Mouse (Mus musculus): ENCODE data around the gene Rps7.

Gene Rps7

DNA sequence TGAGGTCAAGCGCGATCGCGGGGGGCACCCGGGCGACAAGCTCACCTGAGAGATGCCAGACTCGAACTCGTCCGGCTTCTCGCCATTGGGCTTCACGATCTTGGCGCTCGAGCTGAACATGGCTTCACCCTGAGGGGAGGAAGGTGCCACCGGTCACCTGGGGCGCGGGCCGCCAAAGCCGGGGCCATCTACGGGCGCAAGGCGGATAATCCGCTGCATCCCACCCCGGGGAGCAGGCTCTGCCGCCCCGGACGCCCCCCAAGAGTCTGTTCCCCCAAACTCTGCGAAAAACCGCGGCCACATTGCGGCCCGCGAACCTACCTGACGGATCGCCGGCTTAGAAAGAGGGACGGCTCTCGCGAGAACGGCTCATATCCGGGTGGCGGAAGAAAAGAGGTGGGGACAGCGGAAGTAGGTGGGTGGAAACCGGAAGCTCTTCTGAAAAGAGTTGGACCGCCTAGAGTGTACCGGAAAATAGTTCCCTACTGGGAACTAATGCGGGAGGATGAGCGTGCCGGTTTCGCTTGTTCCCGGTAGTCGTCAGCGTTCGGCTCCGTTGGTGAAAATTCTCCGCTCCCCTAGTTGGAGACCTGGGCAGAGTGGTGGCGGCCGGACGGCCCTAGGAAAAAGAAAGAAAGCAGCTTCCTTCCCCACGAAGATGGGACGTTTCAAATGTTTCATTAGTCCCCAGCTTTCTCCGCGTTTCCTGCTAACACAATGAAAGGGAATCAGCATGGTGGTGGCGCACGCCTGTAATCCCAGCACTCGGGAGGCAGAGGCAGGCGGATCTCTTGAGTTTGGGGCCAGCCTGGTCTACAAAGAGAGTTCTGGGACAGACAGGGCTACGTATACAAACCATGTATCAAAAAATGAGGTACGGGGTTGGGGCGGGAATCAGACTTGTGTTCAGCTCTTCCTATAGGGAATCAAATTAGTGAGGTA lies at the start of gene Rps7:
TSS of gene Rps7 (minus strand) at position 419 of the 942 bp plus-strand sequence.
- DNase-seq (ENCODE audit: low spot score in 2 of 2): peak; percentile 92 to 94

DNA sequence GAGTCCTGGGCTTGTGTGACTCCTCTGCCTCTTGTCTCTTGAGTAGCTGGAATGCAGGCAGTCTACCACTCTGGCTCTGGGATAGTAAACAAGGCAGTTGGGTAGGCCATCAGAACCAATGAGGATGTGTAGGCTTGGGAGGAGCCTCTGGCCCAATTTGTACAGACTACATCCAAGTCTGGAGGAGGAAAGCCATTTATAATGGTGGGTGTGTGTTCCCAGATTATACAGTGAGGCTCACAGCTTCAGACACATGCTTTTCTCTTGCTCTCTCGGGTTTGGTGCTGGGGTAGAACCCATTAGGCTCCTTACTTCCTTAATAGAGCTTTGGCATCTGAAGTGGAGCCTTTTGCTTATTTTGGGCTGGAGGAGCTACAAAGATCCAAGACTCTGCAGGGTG lies 48.9 kb upstream of the Rps7 start:
- no peak for DNase-seq (ENCODE audit: low spot score in 2 of 2)

DNA sequence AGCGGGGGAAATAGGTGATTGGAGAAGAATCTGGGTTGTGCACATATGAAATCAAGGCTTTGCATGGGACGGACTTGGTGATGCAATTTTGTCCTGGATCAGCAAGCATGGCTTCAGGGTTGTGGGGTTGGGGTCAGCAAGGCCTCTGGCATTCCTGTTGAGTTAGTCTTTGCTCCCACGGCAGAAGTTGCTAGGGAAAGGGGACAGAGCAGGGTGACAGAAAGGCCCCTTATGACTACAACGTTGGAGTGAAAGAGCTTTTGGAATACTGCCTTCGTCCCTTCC lies 40.1 kb upstream of the Rps7 start:
- no peak for DNase-seq (ENCODE audit: low spot score in 2 of 2)

DNA sequence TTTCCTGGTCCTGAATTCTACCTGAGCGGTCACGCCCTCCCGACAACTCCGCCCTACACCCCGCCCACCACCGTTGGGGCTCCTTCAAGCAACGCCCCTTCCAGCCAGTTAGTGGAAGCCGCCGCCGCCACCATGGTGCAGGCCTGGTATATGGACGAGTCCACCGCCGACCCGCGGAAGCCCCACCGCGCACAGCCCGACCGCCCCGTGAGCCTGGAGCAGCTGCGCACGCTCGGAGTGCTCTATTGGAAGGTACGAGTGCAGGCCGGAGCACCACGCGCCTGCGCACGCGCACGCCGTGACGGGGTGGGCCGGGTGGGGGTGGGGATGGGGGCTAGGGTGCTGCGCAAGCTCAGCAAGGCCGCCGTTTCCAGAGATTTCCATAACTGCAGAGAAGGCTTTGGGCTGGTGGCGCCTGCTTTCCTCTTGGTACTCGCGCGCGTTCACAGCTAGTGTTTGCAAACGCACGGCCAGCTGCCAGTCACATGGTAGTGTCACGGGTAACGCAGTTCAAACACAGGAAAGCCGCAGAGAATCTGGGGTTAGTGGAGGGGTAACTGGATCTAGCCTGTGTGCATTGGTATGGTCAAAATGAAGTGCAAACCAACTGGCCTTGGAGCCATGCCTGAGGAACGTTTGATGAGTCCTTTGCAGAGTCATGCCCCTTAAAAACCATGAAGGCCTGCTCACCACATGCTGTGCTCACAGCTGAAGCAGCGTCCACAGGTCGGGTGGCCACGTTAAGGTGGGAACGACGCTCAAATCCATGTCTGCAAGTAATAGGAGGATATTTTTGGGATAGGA lies 39.6 kb upstream of the Rps7 start, which contains the start of gene Adi1:
TSS of gene Adi1 (plus strand) at position 111 of the 804 bp plus-strand sequence.
- peak; percentile 79 to 84 for DNase-seq (ENCODE audit: low spot score in 2 of 2)

DNA sequence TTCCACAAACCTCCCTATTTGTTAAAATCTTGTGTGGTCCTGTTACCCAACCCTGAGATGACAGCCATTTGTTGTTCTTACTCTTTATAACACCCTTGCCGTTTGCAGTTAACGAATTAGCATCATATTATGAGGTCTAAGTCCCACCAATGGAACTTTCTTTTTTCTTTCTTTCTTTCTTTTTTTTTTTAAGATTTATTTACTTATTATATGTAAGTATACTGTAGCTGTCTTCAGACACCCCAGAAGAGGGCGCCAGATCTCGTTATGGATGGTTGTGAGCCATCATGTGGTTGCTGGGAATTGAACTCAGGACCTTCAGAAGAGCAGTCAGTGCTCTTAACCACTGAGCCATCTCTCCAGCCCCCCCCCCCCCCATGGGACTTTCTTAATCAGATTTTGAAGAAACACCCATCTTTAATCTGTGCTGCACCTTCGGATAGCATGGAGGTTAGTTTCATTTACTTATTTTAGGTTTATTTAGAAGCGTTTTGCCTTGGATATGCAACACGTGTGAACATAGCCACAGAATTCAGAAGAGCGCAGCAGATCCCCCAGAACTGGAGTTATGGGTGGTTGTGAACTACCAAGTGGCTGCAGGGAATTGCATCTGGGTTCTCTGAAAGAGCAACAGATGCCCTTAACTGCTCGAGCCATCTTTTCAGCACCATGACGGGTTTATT lies 38.4 kb upstream of the Rps7 start:
- DNase-seq (ENCODE audit: low spot score in 2 of 2): no peak

DNA sequence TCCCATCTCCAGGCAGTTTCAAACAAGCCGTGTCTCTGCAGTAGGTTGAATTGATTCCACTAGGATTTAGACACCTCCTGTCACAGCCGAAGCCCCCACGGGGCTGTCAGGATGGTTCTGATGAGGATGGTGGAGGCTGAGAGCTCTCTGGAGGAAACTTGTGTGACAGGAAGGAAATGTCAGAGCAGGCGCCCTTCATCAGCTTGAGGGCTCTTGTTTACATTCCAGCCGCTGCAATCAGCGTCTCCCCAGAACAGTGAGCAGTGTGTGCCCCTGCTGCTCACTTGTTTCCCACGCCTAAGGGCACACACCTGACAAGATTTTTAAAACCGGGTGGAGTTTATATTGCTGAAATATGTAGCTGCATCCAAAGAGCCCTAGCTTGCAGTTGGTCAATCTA lies 31.5 kb upstream of the Rps7 start:
- no peak for DNase-seq (ENCODE audit: low spot score in 2 of 2)

DNA sequence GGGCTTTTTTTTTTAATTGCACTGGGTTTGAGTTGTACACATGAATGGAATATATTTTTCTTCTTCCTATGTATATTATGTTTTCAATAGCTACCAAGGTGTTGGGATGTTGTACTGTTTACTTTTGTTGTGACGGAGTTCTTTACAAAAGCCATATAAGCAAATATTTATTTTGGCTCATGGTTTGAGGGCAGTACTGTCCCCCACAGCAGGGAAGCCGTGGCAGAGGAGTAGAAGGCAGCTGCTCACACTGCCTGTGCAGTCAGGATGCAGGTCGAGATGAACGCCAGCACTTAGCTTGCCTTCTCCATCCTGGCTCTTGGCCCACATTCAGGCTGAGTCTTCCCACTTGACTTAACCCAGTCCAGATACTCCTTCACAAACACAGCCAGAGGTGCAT lies 31.0 kb upstream of the Rps7 start:
- DNase-seq (ENCODE audit: low spot score in 2 of 2): no peak

DNA sequence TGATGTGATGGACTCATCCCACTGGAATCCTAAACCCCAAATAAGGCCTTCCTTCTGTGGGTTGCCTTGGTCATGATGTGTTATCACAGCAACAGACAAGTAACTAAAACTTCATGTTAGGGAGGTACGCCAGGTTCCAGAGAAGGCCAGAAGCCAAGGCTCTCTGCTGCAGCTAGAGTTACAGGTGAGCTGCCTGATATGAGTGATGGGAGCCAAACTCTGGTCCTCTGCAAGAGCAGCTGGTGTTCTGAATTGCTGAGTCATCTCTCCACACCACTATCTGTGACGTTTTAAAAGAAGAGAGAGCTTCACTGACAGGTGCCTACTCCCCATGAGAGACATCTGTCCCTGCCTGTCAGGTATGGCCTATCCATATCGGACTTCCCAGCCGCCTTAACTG lies 26.9 kb upstream of the Rps7 start:
- no peak for DNase-seq (ENCODE audit: low spot score in 2 of 2)

DNA sequence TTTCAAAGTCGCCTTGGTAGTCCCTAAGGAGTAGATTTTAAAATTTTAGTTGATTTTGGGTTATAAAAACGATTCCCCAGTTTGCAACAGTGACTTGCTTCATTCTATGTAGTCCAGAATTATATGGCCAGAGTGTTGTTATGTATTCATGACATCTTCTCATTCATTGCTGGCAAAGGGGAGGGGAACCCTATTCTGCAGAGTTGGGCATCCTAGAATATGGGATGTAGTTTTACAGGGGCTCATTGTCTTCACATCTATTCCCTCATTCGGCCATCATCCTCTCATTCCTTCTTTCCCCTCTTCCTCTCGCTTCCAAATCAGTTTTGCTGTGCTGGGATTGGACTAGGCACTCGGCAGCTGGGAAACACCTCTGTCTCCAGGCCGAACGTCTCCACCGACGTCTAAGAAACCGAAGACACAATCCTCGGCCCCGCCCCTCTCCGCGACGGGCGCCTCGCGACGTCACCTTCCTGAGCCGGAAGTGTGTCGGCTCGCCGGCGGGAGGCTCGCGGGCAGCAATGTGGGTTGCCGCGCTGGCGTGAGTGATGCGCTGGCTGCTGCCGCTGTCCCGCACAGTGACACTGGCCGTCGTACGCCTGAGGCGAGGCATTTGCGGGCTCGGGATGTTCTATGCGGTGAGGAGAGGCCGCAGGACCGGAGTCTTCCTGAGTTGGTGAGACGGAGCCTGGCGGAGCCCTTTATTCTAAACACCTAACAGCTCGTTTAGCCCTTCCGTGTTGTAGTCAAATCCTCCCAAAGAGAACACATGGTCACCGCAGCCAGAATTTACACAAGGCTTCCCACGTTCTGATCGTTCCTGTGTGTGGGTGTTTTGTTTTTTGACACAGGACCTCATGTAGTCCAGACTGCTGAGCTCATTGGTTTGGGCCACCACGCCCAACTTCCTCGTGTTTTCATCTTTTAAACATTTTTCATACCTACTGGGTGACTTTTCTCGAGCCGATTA lies 13.7 kb upstream of the Rps7 start, which contains the start of gene Rnaseh1:
TSS of gene Rnaseh1 (plus strand) at position 462 of the 970 bp plus-strand sequence.
- DNase-seq (ENCODE audit: low spot score in 2 of 2): peak; percentile 82 to 86

DNA sequence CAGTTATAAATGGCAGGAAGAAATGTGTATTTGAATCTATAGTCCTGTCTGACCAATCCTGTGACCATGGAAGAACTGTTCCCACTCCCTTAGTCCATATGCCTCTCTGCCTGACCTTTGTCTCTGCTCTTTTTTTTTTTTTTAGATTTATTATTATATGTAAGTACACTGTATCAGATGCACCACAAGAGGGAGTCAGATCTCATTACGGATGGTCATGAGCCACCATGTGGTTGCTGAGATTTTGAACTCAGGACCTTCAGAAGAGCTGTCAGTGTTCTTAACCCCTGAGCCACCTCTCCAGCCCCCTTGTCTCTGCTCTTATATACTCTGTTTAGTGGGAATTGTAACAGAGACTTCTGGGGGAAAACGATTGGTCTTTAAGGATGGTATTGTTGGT lies 3.0 kb upstream of the Rps7 start:
- DNase-seq (ENCODE audit: low spot score in 2 of 2): no peak

DNA sequence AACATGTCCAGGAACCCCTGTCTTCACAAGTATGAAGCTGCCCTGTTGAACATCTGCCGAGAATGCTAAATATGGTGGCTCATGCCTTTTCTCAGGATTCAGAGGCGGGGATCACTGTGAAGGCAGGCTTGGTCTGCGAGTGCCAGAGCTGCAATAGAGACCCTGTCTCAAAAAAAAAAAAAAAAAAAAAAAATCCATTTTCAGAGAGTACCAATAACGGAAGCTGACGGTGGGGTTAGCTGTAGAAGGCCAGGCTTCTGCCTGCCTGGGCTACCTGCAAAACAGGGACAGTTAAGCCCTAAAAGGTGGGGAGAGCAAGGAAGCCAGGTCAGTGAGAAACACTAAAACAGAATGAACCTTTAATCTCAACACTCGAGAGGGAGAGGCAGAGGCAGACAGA lies 790 bp upstream of the Rps7 start:
- no peak for DNase-seq (ENCODE audit: low spot score in 2 of 2)

DNA sequence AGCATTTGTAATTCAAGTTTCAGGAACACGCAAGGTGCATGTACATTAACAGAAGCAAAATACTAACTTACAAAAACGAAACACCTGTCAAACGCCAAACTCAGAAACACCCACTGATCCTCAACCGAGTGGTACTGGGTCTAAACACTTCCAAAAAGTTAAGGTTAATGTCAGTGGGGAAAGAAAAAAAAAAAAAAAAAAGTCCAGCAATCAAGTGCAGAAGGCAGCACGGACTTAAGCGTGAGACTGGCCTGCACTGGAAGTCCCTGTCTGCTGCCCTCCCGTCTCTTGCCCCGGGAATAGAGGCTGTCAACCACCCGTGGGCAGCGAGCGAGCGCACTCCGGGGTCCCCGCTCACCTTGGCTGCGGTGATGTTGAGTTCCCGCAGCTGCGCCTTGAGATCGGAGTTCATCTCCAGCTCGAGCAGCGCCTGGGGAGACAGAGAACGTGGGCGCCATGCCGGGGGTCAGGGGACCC lies 657 bp downstream of the Rps7 start:
- DNase-seq (ENCODE audit: low spot score in 2 of 2): no peak

DNA sequence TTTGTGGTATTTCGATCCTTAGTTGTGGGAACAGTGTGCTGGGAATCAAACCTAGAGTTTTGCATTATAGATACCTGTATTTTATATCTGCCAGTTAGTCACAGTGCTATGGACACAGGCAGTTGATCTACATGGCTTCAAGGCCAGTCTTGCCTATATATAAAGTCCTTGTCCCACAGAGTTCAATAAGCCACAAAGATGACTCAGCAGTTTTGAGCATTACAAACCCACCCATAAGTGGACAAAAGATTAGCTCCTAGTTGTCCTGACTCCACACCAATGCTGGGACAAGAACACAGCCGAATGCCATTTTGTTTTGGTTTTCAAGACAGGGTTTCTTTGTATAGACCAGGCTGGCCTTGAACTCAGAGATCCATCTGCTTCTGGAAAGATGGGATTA lies 7.3 kb downstream of the Rps7 start:
- no peak for DNase-seq (ENCODE audit: low spot score in 2 of 2)

DNA sequence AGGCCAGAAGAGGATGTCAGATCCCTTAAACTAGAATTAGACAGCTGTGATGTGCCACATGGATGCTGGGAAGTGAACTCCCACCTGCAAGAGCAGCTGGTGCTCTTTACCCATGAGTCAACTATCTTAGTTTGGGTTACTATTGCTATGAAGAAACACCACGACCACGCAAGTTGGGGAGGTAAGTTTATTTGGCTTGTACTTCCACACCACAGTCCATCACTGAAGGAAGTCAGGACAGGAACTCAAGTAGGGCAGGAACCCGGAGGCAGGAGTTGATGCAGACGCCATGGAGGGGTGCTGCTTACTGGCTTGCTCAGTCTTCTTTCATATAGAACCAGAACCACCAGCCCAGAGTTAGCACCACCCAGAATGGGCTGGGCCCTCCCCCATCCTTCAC lies 8.7 kb downstream of the Rps7 start:
- DNase-seq (ENCODE audit: low spot score in 2 of 2): no peak

DNA sequence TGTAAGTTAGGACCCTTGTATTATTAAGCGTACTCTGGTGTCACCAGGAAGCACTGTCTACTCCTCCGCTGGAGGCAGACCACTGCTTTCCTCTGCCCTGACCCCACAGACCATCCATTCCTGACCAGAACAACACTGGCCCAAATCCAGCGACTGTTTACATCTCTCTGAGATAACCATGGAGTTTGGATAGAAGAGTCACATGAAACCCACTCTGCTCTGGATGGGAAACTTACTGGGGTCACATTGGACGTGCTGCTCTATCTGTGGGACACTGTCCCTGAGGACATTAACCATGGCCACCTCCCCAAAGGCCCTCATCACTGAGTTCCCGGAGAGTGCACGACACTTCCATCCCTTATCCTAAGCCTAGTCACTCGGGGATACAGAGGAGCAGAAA lies 10.3 kb downstream of the Rps7 start:
- DNase-seq (ENCODE audit: low spot score in 2 of 2): peak; percentile 16 to 35

DNA sequence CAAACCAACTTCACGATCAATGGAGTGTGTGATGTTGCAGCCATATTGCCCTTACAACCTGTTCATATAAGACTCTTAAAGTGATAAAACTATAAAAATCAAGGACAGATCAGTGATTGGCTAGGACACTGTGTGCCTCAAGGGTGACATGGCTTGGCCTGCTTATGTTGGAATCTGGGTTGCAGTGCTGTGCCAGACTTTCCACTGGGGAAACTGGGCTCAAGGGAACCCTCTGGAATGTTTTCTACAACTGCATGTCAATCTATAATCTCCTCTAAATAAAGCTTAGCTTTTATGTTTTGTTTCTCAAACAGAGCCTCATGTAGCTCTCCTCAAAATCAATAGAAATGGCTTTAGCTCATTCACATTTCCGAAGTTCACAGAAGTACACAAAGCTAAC lies 11.5 kb downstream of the Rps7 start:
- DNase-seq (ENCODE audit: low spot score in 2 of 2): peak in 1 of 2 experiments; percentile 6

DNA sequence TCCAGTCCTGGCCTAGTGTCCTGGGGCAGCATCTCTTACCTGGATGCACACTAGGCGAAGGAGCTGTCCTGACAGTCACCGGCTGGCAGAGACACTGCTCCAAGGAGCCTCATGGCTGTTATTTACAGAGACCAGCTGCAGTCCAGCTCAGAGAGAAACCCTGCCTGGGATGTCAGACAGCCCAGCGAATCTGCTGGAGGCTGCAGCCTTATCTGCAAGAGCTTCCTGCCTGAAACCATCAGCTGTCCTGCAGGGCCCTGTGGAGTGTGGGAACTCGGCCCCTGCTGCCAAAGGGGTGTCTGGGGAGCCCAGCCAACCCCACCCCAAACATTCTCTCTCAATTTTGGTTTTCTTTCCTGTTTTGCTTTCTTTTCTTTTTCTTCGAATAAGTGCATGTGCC lies 12.6 kb downstream of the Rps7 start, which contains the start of gene Colec11:
TSS of gene Colec11 (minus strand) at position 183 of the 400 bp plus-strand sequence.
- peak; percentile 67 to 80 for DNase-seq (ENCODE audit: low spot score in 2 of 2)

DNA sequence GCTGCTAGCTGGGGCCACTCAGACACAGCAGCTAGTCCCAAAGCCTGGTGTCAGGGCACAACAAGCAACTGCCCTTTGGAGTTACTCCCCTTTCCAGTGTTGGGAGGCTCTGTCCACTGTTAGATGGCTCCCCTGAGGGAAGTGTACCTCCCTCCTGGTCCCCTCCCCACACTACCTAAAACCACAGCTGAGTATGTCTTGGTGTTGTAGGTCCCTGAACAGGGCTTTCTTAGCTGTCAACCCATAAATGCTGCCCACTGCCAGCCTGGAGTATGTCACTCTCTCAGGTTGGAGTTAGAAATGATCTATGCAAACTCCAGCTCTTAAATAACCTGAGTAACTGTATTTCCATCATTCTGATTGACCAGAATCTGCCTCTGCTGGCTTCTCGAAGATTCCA lies 13.1 kb downstream of the Rps7 start:
- DNase-seq (ENCODE audit: low spot score in 2 of 2): no peak

DNA sequence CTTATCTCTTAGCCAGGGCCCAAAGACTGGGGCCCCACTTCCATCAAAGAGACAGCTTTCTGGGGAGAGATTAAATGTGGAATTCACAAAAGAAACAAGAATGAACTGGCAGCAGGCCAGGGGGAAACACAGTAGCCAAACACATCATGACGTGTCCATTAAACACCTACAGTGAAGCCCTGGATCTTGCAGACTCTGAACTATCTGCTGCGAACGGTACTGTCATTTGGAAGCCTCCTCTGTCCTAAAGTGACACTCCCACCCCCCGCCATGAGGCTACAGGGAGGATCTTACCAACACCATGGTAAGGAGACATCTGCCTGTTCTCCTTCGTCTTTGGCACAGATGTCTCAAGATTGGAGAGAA lies 13.6 kb downstream of the Rps7 start:
- DNase-seq (ENCODE audit: low spot score in 2 of 2): peak in 1 of 2 experiments; percentile 12

DNA sequence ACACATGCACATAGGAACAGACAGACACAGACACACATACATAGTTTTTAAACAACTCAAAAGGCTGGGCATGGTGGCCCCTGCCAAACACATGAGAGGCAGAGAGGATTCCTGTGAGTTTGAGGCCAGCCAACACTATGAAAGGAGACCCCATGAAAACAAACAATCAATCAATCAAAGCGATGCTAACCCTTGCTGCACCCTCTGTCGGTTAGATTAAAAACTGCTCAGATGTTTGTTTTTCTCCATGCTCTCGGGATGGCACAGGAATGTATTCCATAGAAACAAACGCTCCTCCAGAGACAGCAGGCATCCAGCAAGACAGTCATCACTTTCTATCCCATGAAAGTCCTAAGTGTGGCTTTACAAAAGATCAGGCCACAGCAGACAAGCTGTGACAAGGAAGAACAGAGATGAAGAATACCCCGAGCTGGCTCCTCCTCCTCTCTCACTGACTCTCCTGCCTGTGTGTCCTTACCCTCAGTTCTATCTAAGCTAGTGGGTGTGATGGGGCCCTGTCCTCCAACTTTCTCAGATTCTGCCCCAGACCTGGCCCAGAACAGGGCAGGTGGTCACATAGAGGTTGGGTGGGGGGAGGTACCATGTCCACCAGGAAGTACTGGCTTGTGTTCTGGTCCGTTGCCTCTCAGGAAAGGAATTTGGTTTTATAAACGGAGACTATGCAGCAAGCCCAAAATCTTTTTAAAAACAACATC lies 14.1 kb downstream of the Rps7 start:
- no peak for DNase-seq (ENCODE audit: low spot score in 2 of 2)

All from heart, adult 9 months (tissue).